Mouse (Mus musculus) heart, embryonic 12.5 days (tissue): Measurements from ENCODE around the gene Tomm34. TPM values are rescaled to one million over a fixed set of nuclear protein-coding genes. Genes with fewer than 3 reads are reported as not detected.

Experiments used
- ATAC-seq: fragments of 200-750 bp; cut with Nextera tagmentation; 2 replicates; pipeline ENCODE4 v1.8.0; 2017; ENCODE audit warnings: moderate TSS enrichment, moderate library complexity; ENCODE audit not compliant: insufficient number of reproducible peaks, low FRiP score
- H3K27ac ChIP-seq: fragments of 300-500 bp; sonication (generic); 2 replicates; pipeline ENCODE4 v1.5.1; 2016; ENCODE audit warnings: mild to moderate bottlenecking, moderate library complexity; ENCODE audit not compliant: poor library complexity, severe bottlenecking
- H3K27me3 ChIP-seq: fragments of 300-500 bp; sonication (generic); replicated peaks from 2 replicates; pipeline ENCODE4 v1.6.1; 2016; ENCODE audit warnings: mild to moderate bottlenecking, moderate library complexity
- H3K36me3 ChIP-seq: fragments of 300-500 bp; sonication (generic); 2 replicates; pipeline ENCODE4 v1.6.1; 2016; ENCODE audit warnings: mild to moderate bottlenecking, moderate library complexity
- H3K4me1 ChIP-seq: fragments of 300-500 bp; sonication (generic); replicated peaks from 2 replicates; pipeline ENCODE4 v1.6.1; 2016; ENCODE audit warnings: mild to moderate bottlenecking
- H3K4me2 ChIP-seq: fragments of 300-500 bp; sonication (generic); 2 replicates; pipeline ENCODE4 v1.6.1; 2016; ENCODE audit warnings: mild to moderate bottlenecking, moderate library complexity
- H3K4me3 ChIP-seq: fragments of 300-500 bp; sonication (generic); 2 replicates; pipeline ENCODE4 v1.5.1; 2016; ENCODE audit warnings: mild to moderate bottlenecking
- H3K9ac ChIP-seq: fragments of 300-500 bp; sonication (generic); 2 replicates; pipeline ENCODE4 v1.6.1; 2016; ENCODE audit warnings: mild to moderate bottlenecking, moderate library complexity
- H3K9me3 ChIP-seq: fragments of 300-500 bp; sonication (generic); replicated peaks from 2 replicates; pipeline ENCODE4 v1.6.1; 2016; ENCODE audit warnings: mild to moderate bottlenecking, moderate library complexity
- WGBS: fragments of 180-500 bp; shearing (Covaris S2); methylation state at CpG from one replicate; pipeline ENCODE4 v1.1.7; 2016; 5-methylcytosine and 5-hydroxymethylcytosine counted together
- polyA plus RNA-seq: library from polyadenylated mRNA; unstranded; fragments of >200 nt; fragmentation: Nextera tagmentation; extraction: Ambion mirVana; gene quantifications from 2 replicates; pipeline ENCODE4 v1.2.1, GENCODE M21; 2016

Gene Tomm34
- polyA plus RNA-seq, 1 experiment from 2014 or later = 56.6 TPM

DNA sequence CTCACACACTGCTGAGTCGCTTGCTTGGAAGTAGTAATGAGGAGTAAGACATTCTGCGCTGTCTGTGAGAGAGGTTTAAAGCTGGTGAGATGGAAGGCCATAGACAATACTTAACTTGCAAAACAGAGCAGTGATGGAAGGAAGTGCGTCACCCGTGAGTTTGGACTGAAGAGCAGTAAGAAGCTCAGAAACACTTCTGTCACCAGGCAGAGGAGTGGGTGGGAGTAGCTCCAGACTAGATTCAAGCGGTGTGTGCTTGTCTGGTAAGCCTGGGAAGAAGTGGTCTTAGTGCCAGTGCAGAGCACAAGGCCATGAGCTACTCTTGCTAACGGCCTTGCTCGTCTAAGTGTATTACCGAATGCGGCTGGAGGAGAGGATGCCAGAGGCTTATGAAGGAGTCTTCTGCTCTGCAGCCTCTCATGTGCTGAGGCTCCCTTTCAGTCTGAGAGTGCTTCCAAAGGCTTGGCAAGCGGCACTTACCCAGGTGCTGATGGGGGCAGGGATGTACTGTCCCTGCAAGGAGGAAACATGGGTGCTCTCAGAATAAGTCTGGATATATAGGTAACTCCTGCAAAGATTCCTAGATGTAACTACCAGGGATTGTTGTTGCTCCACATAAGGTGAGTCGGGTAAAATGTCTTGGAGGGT lies 27.8 kb upstream of the Tomm34 start:
- Histone ChIP-seq H3K9ac (no peak overlapping the region), H3K27ac (no peak overlapping the region), H3K4me2 (no peak overlapping the region), H3K4me1 (peaks cover 4% of the 10 kb centered on the region; the same call in 1 of the 2 replicates), H3K4me3 (no peak overlapping the region), H3K27me3 (no peaks in the 10 kb centered on the region), H3K9me3 (no peaks in the 10 kb centered on the region), H3K36me3 (peaks cover 58% of the 10 kb centered on the region)
- no peak for ATAC-seq
- WGBS = 89% methylated on average over 11 of the region's 11 CpGs

DNA sequence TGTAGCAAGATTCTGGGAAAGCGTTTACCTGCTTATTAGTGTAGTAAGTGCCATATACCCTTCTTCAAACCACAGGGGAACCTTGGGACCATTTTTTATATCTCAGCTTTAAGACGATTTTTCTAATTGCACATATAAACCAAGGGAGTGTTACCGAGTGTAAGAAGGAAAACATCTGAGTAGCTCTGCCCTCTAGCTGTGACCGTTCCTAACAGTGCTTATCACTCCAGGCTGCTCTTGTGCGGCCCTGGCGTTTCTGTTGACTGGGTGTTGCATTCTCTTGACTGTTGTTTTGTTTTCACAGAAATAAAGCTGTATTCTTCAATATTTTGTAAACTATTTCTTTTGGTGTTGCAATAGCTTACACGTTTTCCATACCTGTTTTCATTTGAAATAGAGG lies 23.2 kb upstream of the Tomm34 start:
- H3K27me3 ChIP-seq = no peaks in the 10 kb centered on the region
- no peak for ATAC-seq
- peaks cover 51% of the 10 kb centered on the region for H3K36me3 ChIP-seq
- no peak overlapping the region for H3K4me3 ChIP-seq
- no peak overlapping the region for H3K9ac ChIP-seq
- H3K4me1 ChIP-seq = peaks cover 4% of the 10 kb centered on the region; the same call in 1 of the 2 replicates
- no peaks in the 10 kb centered on the region for H3K9me3 ChIP-seq
- no peak overlapping the region for H3K4me2 ChIP-seq
- WGBS = 44% methylated on average over 7 of the region's 7 CpGs
- 0 out of 2 replicates have a peak overlapping the region, but pooled peaks have one; percentile 13 for H3K27ac ChIP-seq

DNA sequence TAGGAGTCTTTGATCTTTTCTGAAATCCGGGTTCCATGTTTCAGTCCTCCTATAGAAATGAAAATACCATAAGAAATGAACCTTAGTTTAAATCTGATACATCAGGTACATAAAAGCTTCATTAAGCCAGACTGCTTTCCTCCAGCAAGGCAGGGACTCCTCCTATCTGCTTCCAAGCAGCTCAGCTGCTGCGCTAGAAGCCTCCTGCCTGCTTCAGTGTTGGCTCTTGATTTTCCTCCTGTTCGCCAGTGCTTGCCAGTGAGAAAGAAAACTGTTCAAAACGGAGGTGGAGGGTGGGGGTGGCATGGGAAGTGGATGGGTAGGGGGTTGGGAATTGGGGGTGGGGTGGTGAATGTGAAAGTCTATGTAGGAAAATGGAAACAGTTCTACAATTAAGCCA lies 18.5 kb upstream of the Tomm34 start:
- H3K27ac ChIP-seq = no peak overlapping the region
- peaks cover 4% of the 10 kb centered on the region; the same call in 1 of the 2 replicates for H3K4me1 ChIP-seq
- H3K4me3 ChIP-seq = no peak overlapping the region
- no peak overlapping the region for H3K9ac ChIP-seq
- ATAC-seq = no peak
- no peak overlapping the region for H3K4me2 ChIP-seq
- H3K9me3 ChIP-seq = no peaks in the 10 kb centered on the region
- peaks cover 56% of the 10 kb centered on the region for H3K36me3 ChIP-seq
- 90% methylated on average over 4 of the region's 4 CpGs for WGBS
- no peaks in the 10 kb centered on the region for H3K27me3 ChIP-seq

DNA sequence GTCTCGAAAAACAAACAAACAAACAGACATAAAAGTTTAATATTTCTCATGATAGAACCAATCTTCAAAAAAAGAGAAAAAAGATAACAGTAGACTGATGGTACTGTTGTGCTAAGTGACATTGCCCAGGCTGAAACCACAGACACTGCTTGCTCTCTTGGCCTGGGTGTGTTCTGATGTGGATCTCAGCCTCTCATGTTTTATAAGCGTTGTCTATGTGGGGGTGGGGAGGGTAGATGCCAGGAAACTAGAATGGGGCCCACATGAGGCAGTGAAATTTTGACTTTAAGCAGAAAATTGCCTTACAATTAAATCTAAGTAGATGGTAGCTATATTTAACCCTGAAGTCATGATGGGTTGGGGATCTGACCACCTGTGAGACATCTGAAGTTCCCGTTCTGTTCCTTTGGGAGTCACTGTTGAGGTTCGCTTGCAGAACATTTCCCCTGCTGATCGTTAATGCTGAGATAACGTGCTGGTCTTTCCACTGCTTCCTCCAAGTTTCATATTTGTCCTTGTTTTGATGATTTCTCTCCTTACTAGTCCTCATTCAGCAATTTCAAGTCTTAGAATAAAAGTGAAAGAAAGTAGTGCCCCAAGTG lies 16.5 kb upstream of the Tomm34 start:
- H3K27me3 ChIP-seq = no peaks in the 10 kb centered on the region
- 85% methylated on average over 6 of the region's 6 CpGs for WGBS
- H3K27ac ChIP-seq = no peak overlapping the region
- no peak for ATAC-seq
- no peak overlapping the region for H3K4me3 ChIP-seq
- H3K9me3 ChIP-seq = no peaks in the 10 kb centered on the region
- peaks cover 71% of the 10 kb centered on the region for H3K36me3 ChIP-seq
- no peaks in the 10 kb centered on the region for H3K4me1 ChIP-seq
- H3K4me2 ChIP-seq = no peak overlapping the region
- no peak overlapping the region for H3K9ac ChIP-seq

GRCm38 (mm10) chr2:164084342-164084700 lies 13.4 kb upstream of the Tomm34 start:
- Histone ChIP-seq H3K27me3 (no peaks in the 10 kb centered on the region), H3K27ac (no peak overlapping the region), H3K4me1 (peaks cover 4% of the 10 kb centered on the region; the same call in 1 of the 2 replicates), H3K4me2 (no peak overlapping the region), H3K9ac (no peak overlapping the region), H3K36me3 (peaks cover 80% of the 10 kb centered on the region), H3K4me3 (no peak overlapping the region), H3K9me3 (no peaks in the 10 kb centered on the region)
- WGBS = 89% methylated on average over 7 of the region's 7 CpGs
- no peak for ATAC-seq

GRCm38 (mm10) chr2:164083609-164084341 lies 12.8 kb upstream of the Tomm34 start:
- H3K9me3 ChIP-seq = no peaks in the 10 kb centered on the region
- H3K4me2 ChIP-seq = no peak overlapping the region
- no peak overlapping the region for H3K27ac ChIP-seq
- H3K27me3 ChIP-seq = no peaks in the 10 kb centered on the region
- H3K36me3 ChIP-seq = peaks cover 76% of the 10 kb centered on the region
- no peak for ATAC-seq
- no peak overlapping the region for H3K9ac ChIP-seq
- peaks cover 4% of the 10 kb centered on the region; the same call in 1 of the 2 replicates for H3K4me1 ChIP-seq
- H3K4me3 ChIP-seq = no peak overlapping the region
- 86% methylated on average over 19 of the region's 19 CpGs for WGBS

- Histone ChIP-seq H3K27me3 (no peaks in the 10 kb centered on the region), H3K4me1 (peaks cover 4% of the 10 kb centered on the region; the same call in 1 of the 2 replicates), H3K9ac (no peak overlapping the region), H3K4me3 (no peak overlapping the region), H3K4me2 (no peak overlapping the region), H3K36me3 (peaks cover 61% of the 10 kb centered on the region), H3K9me3 (no peaks in the 10 kb centered on the region), H3K27ac (no peak overlapping the region)
- ATAC-seq = no peak
- WGBS = 55% methylated on average over 10 of the region's 10 CpGs
These were observed 11.2 kb upstream of the Tomm34 start for GRCm38 (mm10) chr2:164082175-164082574.

DNA sequence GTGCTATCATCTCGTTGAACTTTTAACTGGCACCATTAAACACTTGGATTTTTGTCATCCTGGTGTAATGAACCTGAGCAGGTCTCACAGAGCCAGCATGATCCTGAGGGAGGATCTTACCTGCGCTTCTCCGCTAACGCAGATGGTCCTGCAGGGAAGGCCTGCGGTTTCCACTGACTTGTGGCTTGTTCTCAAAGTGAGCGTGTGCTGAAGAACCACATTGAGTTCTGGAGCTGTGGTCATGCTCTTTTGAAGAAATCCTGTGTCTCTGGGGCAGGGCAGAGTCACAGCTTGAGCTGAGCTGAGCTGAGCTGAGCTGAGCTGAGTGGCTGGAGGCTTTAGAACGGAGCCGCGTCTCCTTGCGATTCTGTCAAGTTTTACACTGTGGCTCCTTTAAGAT lies 10.6 kb upstream of the Tomm34 start:
- Histone ChIP-seq H3K4me1 (peaks cover 8% of the 10 kb centered on the region), H3K27ac (no peak overlapping the region), H3K9ac (no peak overlapping the region), H3K27me3 (no peaks in the 10 kb centered on the region), H3K4me3 (no peak overlapping the region), H3K36me3 (peaks cover 55% of the 10 kb centered on the region), H3K9me3 (no peaks in the 10 kb centered on the region), H3K4me2 (no peak overlapping the region)
- 89% methylated on average over 10 of the region's 10 CpGs for WGBS
- ATAC-seq = no peak

- peaks cover 55% of the 10 kb centered on the region for H3K36me3 ChIP-seq
- peaks cover 19% of the 10 kb centered on the region for H3K4me1 ChIP-seq
- H3K4me2 ChIP-seq = no peak overlapping the region
- H3K4me3 ChIP-seq = no peak overlapping the region
- no peak for ATAC-seq
- H3K27ac ChIP-seq = no peak overlapping the region
- no peaks in the 10 kb centered on the region for H3K27me3 ChIP-seq
- H3K9me3 ChIP-seq = no peaks in the 10 kb centered on the region
- no peak overlapping the region for H3K9ac ChIP-seq
- WGBS = 83% methylated on average over 6 of the region's 6 CpGs
These were observed 8.5 kb upstream of the Tomm34 start for GRCm38 (mm10) chr2:164079488-164079887.

GRCm38 (mm10) chr2:164077875-164078274 lies 6.9 kb upstream of the Tomm34 start:
- Histone ChIP-seq H3K36me3 (peaks cover 40% of the 10 kb centered on the region), H3K4me1 (peaks cover 20% of the 10 kb centered on the region), H3K9me3 (no peaks in the 10 kb centered on the region), H3K4me3 (no peak overlapping the region), H3K4me2 (no peak overlapping the region), H3K27me3 (no peaks in the 10 kb centered on the region), H3K27ac (no peak overlapping the region), H3K9ac (no peak overlapping the region)
- WGBS = 76% methylated on average over 5 of the region's 5 CpGs
- ATAC-seq = no peak

DNA sequence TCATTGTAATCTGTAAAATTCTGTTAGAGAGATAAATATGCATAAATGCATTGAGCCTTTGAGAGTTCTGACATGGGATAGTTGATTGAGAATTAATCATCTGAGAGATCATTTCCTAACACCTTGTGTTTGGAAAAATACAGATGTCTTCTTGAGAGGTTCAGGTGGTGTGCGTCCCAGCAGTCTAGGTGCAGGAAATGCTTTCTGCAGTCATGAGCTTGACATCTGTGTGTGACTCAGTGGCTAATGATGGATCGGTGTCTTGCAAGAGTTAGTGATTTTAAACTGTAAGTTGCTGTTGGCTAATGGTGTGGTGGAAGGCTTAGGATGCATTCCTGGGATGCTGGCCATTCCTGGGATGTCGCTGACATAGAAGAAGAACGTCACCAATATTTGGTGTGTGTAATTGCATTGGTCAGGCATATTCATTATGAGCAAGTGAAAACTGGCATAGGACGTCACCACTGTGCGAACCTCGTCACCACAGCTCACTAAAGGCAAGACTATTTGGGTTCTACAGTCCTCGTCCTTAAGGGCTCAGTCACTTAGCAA lies 6.0 kb upstream of the Tomm34 start:
- no peak for ATAC-seq
- WGBS = 71% methylated on average over 8 of the region's 8 CpGs

More for the DNA sequence above, 6.0 kb upstream of the Tomm34 start:
- Histone ChIP-seq H3K36me3 (peaks cover 32% of the 10 kb centered on the region), H3K4me1 (peaks cover 20% of the 10 kb centered on the region), H3K27ac (no peak overlapping the region), H3K4me3 (no peak overlapping the region), H3K9me3 (no peaks in the 10 kb centered on the region), H3K4me2 (no peak overlapping the region), H3K27me3 (no peaks in the 10 kb centered on the region), H3K9ac (no peak overlapping the region)
